ENCODE assay signal across 19 mouse cellular contexts in the genomic region with DNA sequence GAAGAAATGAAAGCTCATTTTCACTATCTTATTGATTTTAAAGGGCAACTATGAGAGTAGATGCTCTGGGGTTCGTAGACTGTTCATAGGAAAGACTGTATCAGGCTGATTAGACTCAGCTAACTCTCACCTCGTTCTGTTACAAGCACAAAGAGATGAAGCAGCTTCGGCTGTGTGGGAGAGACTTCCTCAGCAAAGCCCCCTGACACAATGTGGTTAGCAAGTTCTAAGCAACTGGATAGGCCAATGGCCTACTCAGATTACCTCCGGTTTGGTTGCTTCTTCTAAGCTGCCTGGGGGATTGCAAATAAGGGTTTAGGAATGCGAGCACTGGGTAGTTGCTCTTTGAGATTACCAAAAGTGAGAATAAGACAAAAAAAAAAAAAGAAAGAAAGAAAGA.
DNase-seq lines count a peak whose midpoint lies in the region; ATAC-seq lines count a peak whose summit lies in the region.
"Had no signal": no experiment of that assay in that cellular context is flagged by ENCODE, and none has a peak within 500 bp of the region (broad histone marks: within the 10 kb centered on the region; RNA-seq: fewer than 3 reads in every experiment).

No protein-coding gene starts in this region.

- 0 out of 2 replicates have a peak, but pooled peaks have one; percentile 9 for ATAC-seq in megakaryocyte progenitor cell, adult 5-6 weeks (replicated peaks; ENCODE audit: poor library complexity)
- ATAC-seq: activated CD4-positive, CD25-positive, alpha-beta regulatory T cell, adult 4 months; CD4-positive, CD25-positive, alpha-beta regulatory T cell, adult 4 months; forebrain, embryonic 16.5 days; intestine, embryonic 15.5 days; liver, postnatal 0 days had no signal

- intact Hi-C loops in left cerebral cortex, postnatal 25 days (cut with DNase I) = no loop called here
- intact Hi-C loops in left cerebral cortex, postnatal 36 days (cut with DNase I) = no loop called here

- peak; percentile 7 for DNase-seq in embryo, embryonic 9.5 days (ENCODE audit: extremely low spot score)
- DNase-seq in embryo, embryonic 10.5 days (ENCODE audit: low spot score) = no peak
- DNase-seq in left cerebral cortex, postnatal 25 days (ENCODE audit: low spot score in 2 of 2) = peak; percentile 4 to 22
- DNase-seq in left cerebral cortex, postnatal 36 days (ENCODE audit: low spot score in 2 of 2) = no peak
- DNase-seq in thymus, postnatal 36 days = peak; percentile 11 to 26
- DNase-seq in gastrocnemius, postnatal 25 days = no peak
- no peak for DNase-seq in adrenal gland, adult 8-10 months
- DNase-seq: cerebellum, adult 9-10 months; heart, adult 11 months; heart, postnatal 4 days; layer of hippocampus, postnatal 36 days; liver, postnatal 0 days; lung, postnatal 10 days; right cerebral cortex, postnatal 25 days had no signal

Comparison
In these comparisons a context has a peak if more than half of its experiments do, and no peak if none do; other contexts are left out.
1. DNase-seq: peak in embryo, embryonic 9.5 days (single experiment), left cerebral cortex, postnatal 25 days (2 of 2) and thymus, postnatal 36 days (2 of 2); none in embryo, embryonic 10.5 days (single experiment), left cerebral cortex, postnatal 36 days (0 of 2), gastrocnemius, postnatal 25 days (single experiment) and adrenal gland, adult 8-10 months (single experiment).